In the genomic region with DNA sequence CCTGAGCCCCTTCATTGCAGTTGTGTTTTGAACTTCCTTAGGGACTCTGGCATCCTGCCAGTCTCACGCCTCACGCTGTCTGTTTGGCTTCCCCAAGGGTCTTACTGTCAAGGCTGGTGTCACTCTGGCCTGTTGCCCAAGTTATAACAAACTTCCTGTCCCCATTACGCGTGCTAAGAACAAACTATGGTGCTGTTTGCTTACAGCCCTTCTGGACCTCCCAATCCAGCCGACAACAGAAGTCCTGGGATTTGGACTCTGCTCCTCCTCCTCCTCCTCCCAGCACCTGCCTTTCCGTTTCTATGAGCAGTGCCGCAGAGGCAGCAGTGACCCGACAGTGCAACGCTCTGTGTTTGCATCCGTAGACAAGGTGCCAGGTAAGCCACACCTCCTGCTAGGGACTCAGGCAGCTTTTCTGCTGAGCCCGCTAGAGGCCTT, we compare ENCODE assay signal across 11 mouse cellular contexts.
A peak's percentile ranks its signal among the peaks of the same experiment; 100 is the strongest.
DNase-seq lines count a peak whose midpoint lies in the region; ATAC-seq lines count a peak whose summit lies in the region.
"Had no signal": no experiment of that assay in that cellular context is flagged by ENCODE, and none has a peak within 500 bp of the region (broad histone marks: within the 10 kb centered on the region; RNA-seq: fewer than 3 reads in every experiment).

No protein-coding gene starts in this region.

- DNase-seq in frontal cortex, postnatal 10 days (ENCODE audit: low spot score in 2 of 2): peak; percentile 15 to 16
- DNase-seq in frontal cortex, postnatal 25 days (ENCODE audit: low spot score in 2 of 2): no peak
- DNase-seq in thymus, postnatal 4 days: peak; percentile 51
- no peak for DNase-seq in thymus, adult 18-20 months
- peak; percentile 59 for DNase-seq in yolk sac, embryonic 10.5 days (ENCODE audit: low spot score)
- no peak for DNase-seq in adipocyte (ENCODE audit: low spot score)
- DNase-seq in c-Kit-positive CD71-positive TER-119-positive erythroid progenitor cells, embryonic 14.5 days (ENCODE audit: low spot score): no peak
- DNase-seq: forebrain, postnatal 0 days; thymus, postnatal 14 days had no signal

- no peak overlapping the region for H3K27ac ChIP-seq in liver, embryonic 15.5 days (replicated peaks)
- H3K27ac ChIP-seq: neural tube, embryonic 13.5 days had no signal

- no peaks in the 10 kb centered on the region for H3K9me3 ChIP-seq in liver, embryonic 15.5 days (replicated peaks)
- H3K9me3 ChIP-seq: neural tube, embryonic 13.5 days had no signal

- no peak overlapping the region for H3K4me2 ChIP-seq in liver, embryonic 15.5 days
- H3K4me2 ChIP-seq: neural tube, embryonic 13.5 days had no signal

- H3K27me3 ChIP-seq in liver, embryonic 15.5 days: no peaks in the 10 kb centered on the region
- H3K27me3 ChIP-seq: neural tube, embryonic 13.5 days had no signal

- ATAC-seq in liver, embryonic 15.5 days (ENCODE audit: insufficient read depth): peak; percentile 16
- ATAC-seq: forebrain, postnatal 0 days had no signal

- H3K4me3 ChIP-seq in liver, embryonic 15.5 days (replicated peaks): no peak overlapping the region
- H3K4me3 ChIP-seq: neural tube, embryonic 13.5 days had no signal

- WGBS in liver, embryonic 15.5 days (ENCODE audit: insufficient replicate concordance): 53% methylated on average over 11 of the region's 11 CpGs

- no peaks in the 10 kb centered on the region for H3K36me3 ChIP-seq in liver, embryonic 15.5 days (replicated peaks)

- no peak overlapping the region for H3K9ac ChIP-seq in liver, embryonic 15.5 days
- H3K9ac ChIP-seq: forebrain, postnatal 0 days; neural tube, embryonic 13.5 days had no signal

- peaks cover 37% of the 10 kb centered on the region for H3K4me1 ChIP-seq in liver, embryonic 15.5 days (replicated peaks)

Comparison
In these comparisons a context has a peak if more than half of its experiments do, and no peak if none do; other contexts are left out.
1. DNase-seq: peak in frontal cortex, postnatal 10 days (2 of 2), thymus, postnatal 4 days (single experiment) and yolk sac, embryonic 10.5 days (single experiment); none in frontal cortex, postnatal 25 days (0 of 2), thymus, adult 18-20 months (0 of 2), adipocyte (single experiment) and c-Kit-positive CD71-positive TER-119-positive erythroid progenitor cells, embryonic 14.5 days (single experiment).